Mouse (Mus musculus) liver, embryonic 11.5 days (tissue): ENCODE data around the gene Atp1a4. TPM values are rescaled to one million over a fixed set of nuclear protein-coding genes. Genes with fewer than 3 reads are reported as not detected.

Experiments
- ATAC-seq: fragments of 200-750 bp; cut with Nextera tagmentation; replicated peaks from 2 replicates; pipeline ENCODE4 v1.8.0; 2017; ENCODE audit warnings: moderate number of reproducible peaks, mild to moderate bottlenecking, moderate TSS enrichment, moderate library complexity; ENCODE audit not compliant: low FRiP score
- DNase-seq: peaks from one replicate; pipeline ENCODE4 v3.0.0-alpha.2; 2017; ENCODE audit warnings: low spot score
- H3K27ac ChIP-seq: fragments of 300-500 bp; sonication (generic); 2 replicates; pipeline ENCODE4 v1.5.1; 2014; ENCODE audit warnings: mild to moderate bottlenecking, low read depth, low read length, control low read depth
- H3K27me3 ChIP-seq: fragments of 300-500 bp; sonication (generic); replicated peaks from 2 replicates; pipeline ENCODE4 v1.6.1; 2014; ENCODE audit warnings: low read length, mixed read lengths; ENCODE audit not compliant: control insufficient read depth, insufficient read depth
- H3K36me3 ChIP-seq: fragments of 300-500 bp; sonication (generic); 2 replicates; pipeline ENCODE4 v1.6.1; 2014; ENCODE audit warnings: mild to moderate bottlenecking, low read length, moderate library complexity, mixed read lengths; ENCODE audit not compliant: control insufficient read depth, insufficient read depth
- H3K4me1 ChIP-seq: fragments of 300-500 bp; sonication (generic); replicated peaks from 2 replicates; pipeline ENCODE4 v1.6.1; 2014; ENCODE audit warnings: low read length, mixed read lengths; ENCODE audit not compliant: control insufficient read depth, insufficient read depth
- H3K4me2 ChIP-seq: fragments of 300-500 bp; sonication (generic); 2 replicates; pipeline ENCODE4 v1.6.1; 2014; ENCODE audit warnings: mild to moderate bottlenecking, control low read depth, moderate library complexity
- H3K4me3 ChIP-seq: fragments of 300-500 bp; sonication (generic); 2 replicates; pipeline ENCODE4 v1.5.1; 2014; ENCODE audit warnings: low read depth, low read length, control low read depth
- H3K9ac ChIP-seq: fragments of 300-500 bp; sonication (generic); 2 replicates; pipeline ENCODE4 v1.6.1; 2014; ENCODE audit warnings: low read depth, low read length, control low read depth
- H3K9me3 ChIP-seq: fragments of 300-500 bp; sonication (generic); 2 replicates; pipeline ENCODE4 v1.6.1; 2016; ENCODE audit warnings: low read length, inconsistent platforms, mixed read lengths; ENCODE audit not compliant: control insufficient read depth
- WGBS: fragments of 180-500 bp; shearing (Covaris S2); extraction: QIAGEN DNeasy Blood & Tissue Kit; methylation state at CpG from one replicate; pipeline ENCODE4 v1.1.7; 2014; 5-methylcytosine and 5-hydroxymethylcytosine counted together
- polyA plus RNA-seq: library from polyadenylated mRNA; unstranded; fragments of >200 nt; fragmentation: Nextera tagmentation; extraction: Ambion mirVana; gene quantifications from 2 replicates; pipeline ENCODE4 v1.2.1, GENCODE M21; 2014

Gene Atp1a4
- polyA plus RNA-seq, 1 experiment from 2014 or later: not detected

GRCm38 (mm10) chr1:172301180-172301579, 43.0 kb upstream of the Atp1a4 start:
- H3K9me3 ChIP-seq: no peaks in the 10 kb centered on the region
- no peak overlapping the region for H3K4me2 ChIP-seq
- no peak for ATAC-seq
- H3K36me3 ChIP-seq: no peaks in the 10 kb centered on the region
- no peak overlapping the region for H3K27ac ChIP-seq
- WGBS: 51% methylated on average over 12 of the region's 12 CpGs
- H3K9ac ChIP-seq: no peak overlapping the region
- peaks cover 23% of the 10 kb centered on the region for H3K4me1 ChIP-seq
- no peak for DNase-seq
- peaks cover 50% of the 10 kb centered on the region for H3K27me3 ChIP-seq
- no peak overlapping the region for H3K4me3 ChIP-seq

GRCm38 (mm10) chr1:172300247-172300646, 42.0 kb upstream of the Atp1a4 start:
- WGBS: 55% methylated on average over 5 of the region's 5 CpGs
- Histone ChIP-seq H3K36me3 (no peaks in the 10 kb centered on the region), H3K4me1 (peaks cover 24% of the 10 kb centered on the region), H3K9me3 (no peaks in the 10 kb centered on the region), H3K4me2 (no peak overlapping the region), H3K4me3 (no peak overlapping the region), H3K9ac (no peak overlapping the region), H3K27ac (no peak overlapping the region), H3K27me3 (peaks cover 53% of the 10 kb centered on the region)
- no peak for ATAC-seq
- DNase-seq: no peak

GRCm38 (mm10) chr1:172299528-172299927, 41.3 kb upstream of the Atp1a4 start:
- Histone ChIP-seq H3K27ac (no peak overlapping the region), H3K36me3 (no peaks in the 10 kb centered on the region), H3K4me1 (peaks cover 19% of the 10 kb centered on the region), H3K9me3 (no peaks in the 10 kb centered on the region), H3K9ac (no peak overlapping the region), H3K4me3 (no peak overlapping the region), H3K27me3 (peaks cover 53% of the 10 kb centered on the region), H3K4me2 (no peak overlapping the region)
- 64% methylated on average over 7 of the region's 7 CpGs for WGBS
- ATAC-seq (no peak), DNase-seq (no peak)

- 12% methylated on average over 16 of the region's 16 CpGs for whole genome bisulfite sequencing
- Histone ChIP-seq H3K4me1 (peaks cover 9% of the 10 kb centered on the region), H3K36me3 (no peaks in the 10 kb centered on the region), H3K9ac (no peak within 1 kb of the TSS), H3K27me3 (peaks cover 49% of the 10 kb centered on the region), H3K4me3 (no peak within 1 kb of the TSS), H3K27ac (no peak within 1 kb of the TSS), H3K4me2 (0 out of 2 replicates have a peak within 1 kb of the TSS, but pooled peaks have one; percentile 8), H3K9me3 (no peaks in the 10 kb centered on the region)
- DNase-seq (no peak), ATAC-seq (no peak)
Measured at GRCm38 (mm10) chr1:172297611-172298537, 39.7 kb upstream of the Atp1a4 start, which contains the start of gene Atp1a2. Gene Atp1a2, minus strand, starts transcription at chr1:172298064.

GRCm38 (mm10) chr1:172296816-172297510, 38.7 kb upstream of the Atp1a4 start:
- Histone ChIP-seq H3K9ac (no peak overlapping the region), H3K27me3 (peaks cover 47% of the 10 kb centered on the region), H3K4me2 (no peak overlapping the region), H3K4me1 (peaks cover 8% of the 10 kb centered on the region; the same call in 1 of the 2 replicates), H3K36me3 (no peaks in the 10 kb centered on the region), H3K27ac (no peak overlapping the region), H3K4me3 (no peak overlapping the region), H3K9me3 (no peaks in the 10 kb centered on the region)
- ATAC-seq (no peak), DNase-seq (no peak)
- WGBS: 74% methylated on average over 6 of the region's 6 CpGs

GRCm38 (mm10) chr1:172295751-172296197, 37.6 kb upstream of the Atp1a4 start:
- no peak overlapping the region for H3K9ac ChIP-seq
- H3K4me1 ChIP-seq: peaks cover 8% of the 10 kb centered on the region; the same call in 1 of the 2 replicates
- H3K27ac ChIP-seq: no peak overlapping the region
- no peak overlapping the region for H3K4me2 ChIP-seq
- H3K4me3 ChIP-seq: no peak overlapping the region
- no peak for ATAC-seq
- H3K9me3 ChIP-seq: no peaks in the 10 kb centered on the region
- no peak for DNase-seq
- no peaks in the 10 kb centered on the region for H3K36me3 ChIP-seq
- WGBS: 45% methylated on average over 4 of the region's 4 CpGs
- H3K27me3 ChIP-seq: peaks cover 46% of the 10 kb centered on the region

GRCm38 (mm10) chr1:172293449-172293848, 35.2 kb upstream of the Atp1a4 start:
- DNase-seq (no peak), ATAC-seq (no peak)
- WGBS: 82% methylated on average over 11 of the region's 11 CpGs

GRCm38 (mm10) chr1:172292880-172293279, 34.7 kb upstream of the Atp1a4 start:
- DNase-seq: no peak
- Histone ChIP-seq H3K9ac (no peak overlapping the region), H3K4me2 (no peak overlapping the region), H3K4me1 (peaks cover 8% of the 10 kb centered on the region; the same call in 1 of the 2 replicates), H3K36me3 (no peaks in the 10 kb centered on the region), H3K27me3 (peaks cover 18% of the 10 kb centered on the region), H3K4me3 (no peak overlapping the region), H3K27ac (no peak overlapping the region), H3K9me3 (no peaks in the 10 kb centered on the region)
- no peak for ATAC-seq
- WGBS: 82% methylated on average over 2 of the region's 2 CpGs

More at GRCm38 (mm10) chr1:172293449-172293848, 35.2 kb upstream of the Atp1a4 start:
- Histone ChIP-seq H3K36me3 (no peaks in the 10 kb centered on the region), H3K4me2 (no peak overlapping the region), H3K27me3 (peaks cover 23% of the 10 kb centered on the region), H3K27ac (no peak overlapping the region), H3K4me1 (peaks cover 8% of the 10 kb centered on the region; the same call in 1 of the 2 replicates), H3K9ac (no peak overlapping the region), H3K9me3 (no peaks in the 10 kb centered on the region), H3K4me3 (no peak overlapping the region)
